ENCODE assay signal across 18 mouse cellular contexts in the genomic region with DNA sequence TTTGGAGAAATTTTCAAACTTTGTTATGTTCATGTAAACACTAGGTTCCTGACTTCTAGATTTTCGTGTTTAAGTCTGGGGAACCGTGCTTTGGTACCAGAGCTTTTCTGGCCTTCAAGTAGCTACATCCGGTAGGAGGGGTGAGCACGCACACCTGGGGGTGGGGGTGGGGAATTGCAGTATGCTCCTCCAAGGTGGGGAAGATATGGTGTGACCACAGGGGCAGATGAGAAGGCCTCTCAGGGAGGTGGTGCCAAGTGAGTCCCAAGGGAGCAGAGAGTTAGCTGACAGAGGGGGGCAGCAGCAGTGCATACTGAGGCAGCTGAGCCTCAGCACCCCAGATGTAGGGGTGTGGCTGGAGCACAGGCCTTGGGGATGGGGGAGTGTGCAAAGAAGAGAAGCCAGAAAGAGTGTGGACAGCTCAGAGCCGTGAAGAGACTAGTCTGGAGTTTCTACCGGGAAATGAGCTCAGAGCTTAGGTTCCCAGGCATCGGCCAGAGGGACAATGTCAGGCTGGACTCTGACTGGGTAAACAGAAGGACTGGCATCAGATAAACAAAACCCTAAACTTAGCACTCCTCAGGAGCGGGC.
DNase-seq lines count a peak whose midpoint lies in the region; ATAC-seq and TF ChIP-seq lines count a peak whose summit lies in the region.
"Had no signal": no experiment of that assay in that cellular context is flagged by ENCODE, and none has a peak within 500 bp of the region (broad histone marks: within the 10 kb centered on the region; RNA-seq: fewer than 3 reads in every experiment).

No protein-coding gene starts in this region.

- H3K4me2 ChIP-seq in heart, embryonic 14.5 days (ENCODE audit: low read length) = no peak overlapping the region
- no peak overlapping the region for H3K4me2 ChIP-seq in heart, embryonic 11.5 days
- H3K4me2 ChIP-seq in lung, embryonic 15.5 days = no peak overlapping the region
- H3K4me2 ChIP-seq: embryonic facial prominence, embryonic 15.5 days; hindbrain, embryonic 12.5 days; midbrain, embryonic 12.5 days had no signal

- H3K36me3 ChIP-seq in heart, embryonic 14.5 days (ENCODE audit: control insufficient read depth, insufficient read depth, low read length) = 0 out of 2 replicates have a peak, but pooled peaks cover 4% of the 10 kb centered on the region
- no peaks in the 10 kb centered on the region for H3K36me3 ChIP-seq in heart, embryonic 11.5 days (ENCODE audit: control insufficient read depth, insufficient read depth, low read length)
- peaks cover 2% of the 10 kb centered on the region; the same call in 1 of the 2 replicates for H3K36me3 ChIP-seq in lung, embryonic 15.5 days
- H3K36me3 ChIP-seq: hindbrain, embryonic 12.5 days; midbrain, embryonic 12.5 days had no signal

- no peaks in the 10 kb centered on the region for H3K27me3 ChIP-seq in heart, embryonic 14.5 days (ENCODE audit: control insufficient read depth, insufficient read depth, low read length)
- no peaks in the 10 kb centered on the region for H3K27me3 ChIP-seq in heart, embryonic 11.5 days (ENCODE audit: control insufficient read depth, insufficient read depth, low read length)
- H3K27me3 ChIP-seq in lung, embryonic 15.5 days = no peaks in the 10 kb centered on the region
- H3K27me3 ChIP-seq in cerebellum, adult 2 months (ENCODE audit: control insufficient read depth, insufficient read depth, low read length) = no peaks in the 10 kb centered on the region
- H3K27me3 ChIP-seq: embryonic facial prominence, embryonic 15.5 days; hindbrain, embryonic 12.5 days; midbrain, embryonic 12.5 days had no signal

- no peak for DNase-seq in lung, adult 18-20 months
- peak; percentile 21 for DNase-seq in lung, postnatal 10 days
- DNase-seq in thymus, postnatal 25 days = peak; percentile 70
- DNase-seq in Muller cell, postnatal 12 days (ENCODE audit: inconsistent ontology term) = no peak
- DNase-seq in cerebellum, adult 2 months = no peak
- DNase-seq: adrenal gland, adult 8-10 months; cerebellum, postnatal 25 days; gastrocnemius, postnatal 36 days; kidney, adult 18-20 months had no signal

- H3K4me3 ChIP-seq in heart, embryonic 14.5 days (ENCODE audit: control insufficient read depth in 1 of 2, insufficient read depth in 1 of 2, low read depth in 1 of 2, low read length in 2 of 2) = no peak overlapping the region
- H3K4me3 ChIP-seq in heart, embryonic 11.5 days (ENCODE audit: low read depth, low read length) = no peak overlapping the region
- no peak overlapping the region for H3K4me3 ChIP-seq in lung, embryonic 15.5 days
- no peak overlapping the region for H3K4me3 ChIP-seq in cerebellum, adult 2 months (replicated peaks; ENCODE audit: insufficient read depth, low read depth, low read length)
- H3K4me3 ChIP-seq: embryonic facial prominence, embryonic 15.5 days; hindbrain, embryonic 12.5 days; left cerebral cortex, adult 2 months; midbrain, embryonic 12.5 days had no signal

- peak overlapping the region; percentile 25; the same call in 1 of the 2 replicates for H3K9ac ChIP-seq in heart, embryonic 14.5 days (ENCODE audit: low read length)
- H3K9ac ChIP-seq in heart, embryonic 11.5 days (ENCODE audit: low read depth, low read length) = no peak overlapping the region
- H3K9ac ChIP-seq in lung, embryonic 15.5 days = no peak overlapping the region
- H3K9ac ChIP-seq: embryonic facial prominence, embryonic 15.5 days; hindbrain, embryonic 12.5 days; liver, embryonic 14.5 days; midbrain, embryonic 12.5 days had no signal

- TF ChIP-seq POLR2A in cerebellum, adult 2 months (IDR thresholded peaks at IDR 0.05; ENCODE audit: borderline replicate concordance, insufficient read depth, low read length) = no peak

- H3K4me1 ChIP-seq in heart, embryonic 14.5 days (ENCODE audit: control insufficient read depth in 2 of 2, insufficient read depth in 2 of 2, low read length in 2 of 2) = peaks cover 6 to 13% of the 10 kb centered on the region in 2 experiments; a peak in 3 of 4 replicates
- H3K4me1 ChIP-seq in heart, embryonic 11.5 days (ENCODE audit: control insufficient read depth, insufficient read depth, low read length) = peaks cover 12% of the 10 kb centered on the region
- 0 out of 2 replicates have a peak, but pooled peaks cover 6% of the 10 kb centered on the region for H3K4me1 ChIP-seq in lung, embryonic 15.5 days
- peaks cover 6% of the 10 kb centered on the region; the same call in 1 of the 2 replicates for H3K4me1 ChIP-seq in cerebellum, adult 2 months (ENCODE audit: control insufficient read depth, insufficient read depth, low read length)
- H3K4me1 ChIP-seq: midbrain, embryonic 12.5 days had no signal

- ATAC-seq in heart, embryonic 14.5 days (ENCODE audit: insufficient number of reproducible peaks, insufficient read depth, low FRiP score, low read depth) = no peak
- no peak for ATAC-seq in heart, embryonic 11.5 days (replicated peaks; ENCODE audit: insufficient number of reproducible peaks, low FRiP score, low TSS enrichment)
- ATAC-seq in lung, embryonic 15.5 days (ENCODE audit: borderline replicate concordance, extremely low read depth, low FRiP score, low TSS enrichment) = peak; percentile 46
- ATAC-seq: forebrain, embryonic 16.5 days had no signal

- H3K27ac ChIP-seq in heart, embryonic 14.5 days (replicated peaks in 1 of 2; ENCODE audit: control insufficient read depth in 1 of 2, insufficient read depth in 1 of 2, low read depth in 2 of 2, low read length in 2 of 2) = no peak overlapping the region
- no peak overlapping the region for H3K27ac ChIP-seq in heart, embryonic 11.5 days (ENCODE audit: low read depth, low read length)
- H3K27ac ChIP-seq in lung, embryonic 15.5 days = no peak overlapping the region
- no peak overlapping the region for H3K27ac ChIP-seq in cerebellum, adult 2 months (ENCODE audit: insufficient read depth, low read length)
- H3K27ac ChIP-seq: embryonic facial prominence, embryonic 15.5 days; hindbrain, embryonic 12.5 days; left cerebral cortex, adult 2 months; liver, embryonic 14.5 days; midbrain, embryonic 12.5 days had no signal

- no peak for TF ChIP-seq CTCF in cerebellum, adult 2 months (IDR thresholded peaks at IDR 0.05; ENCODE audit: borderline replicate concordance, insufficient read depth, low read depth, low read length)

- H3K9me3 ChIP-seq in heart, embryonic 14.5 days (ENCODE audit: control insufficient read depth, low read length) = no peaks in the 10 kb centered on the region
- no peaks in the 10 kb centered on the region for H3K9me3 ChIP-seq in heart, embryonic 11.5 days (replicated peaks; ENCODE audit: control insufficient read depth, low read length)
- no peaks in the 10 kb centered on the region for H3K9me3 ChIP-seq in lung, embryonic 15.5 days
- H3K9me3 ChIP-seq: embryonic facial prominence, embryonic 15.5 days; hindbrain, embryonic 12.5 days; midbrain, embryonic 12.5 days had no signal

- WGBS in heart, embryonic 14.5 days = 44% methylated on average over 8 of the region's 8 CpGs
- WGBS in heart, embryonic 11.5 days (ENCODE audit: insufficient replicate concordance) = 41% methylated on average over 8 of the region's 8 CpGs
- WGBS in lung, embryonic 15.5 days = 34% methylated on average over 8 of the region's 8 CpGs
- 81% methylated on average over 8 of the region's 8 CpGs for WGBS in cerebellum, adult 2 months

Comparison
In these comparisons a context has a peak if more than half of its experiments do, and no peak if none do; other contexts are left out.
1. DNase-seq: peak in lung, postnatal 10 days (single experiment) and thymus, postnatal 25 days (single experiment); none in lung, adult 18-20 months (0 of 2), Muller cell, postnatal 12 days (single experiment) and cerebellum, adult 2 months (0 of 2).